Mouse (Mus musculus): ENCODE data around the gene Serpina3i. TPM values are rescaled to one million over a fixed set of nuclear protein-coding genes. Genes with fewer than 3 reads are reported as not detected.
"Not testable (repeated sequence)": the region's sequence is repeated elsewhere in the genome, so short reads cannot be mapped to it uniquely, and the experiment has no call there.

Serpina3i gene
- 0.59 TPM for polyA plus RNA-seq (2021)

GRCm38 (mm10) chr12:104262863-104263262 is at the start of gene Serpina3i:
Serpina3i (plus strand) TSS chr12:104263122.
- in situ Hi-C loops (cut with MboI; ENCODE audit: low pct_unique_long_range_greater_than_20kb), result no loop called here
- ChIA-PET POLR2A (no interaction called here), CTCF (no interaction called here)
- DNase-seq (ENCODE audit: low read depth, low spot score), result no peak
- no peaks in the 10 kb centered on the region for H3K27me3 ChIP-seq
- no peak for TF ChIP-seq CTCF (IDR thresholded peaks at IDR 0.05)
- no peak for ATAC-seq

- ATAC-seq (peak; percentile 51), DNase-seq (ENCODE audit: low read depth, low spot score) (peak; percentile 28)
- in situ Hi-C loops (cut with MboI; ENCODE audit: low pct_unique_long_range_greater_than_20kb), result no loop called here
- ChIA-PET POLR2A (no interaction called here), CTCF (no interaction called here)
- no peak for TF ChIP-seq CTCF (IDR thresholded peaks at IDR 0.05)
- H3K27me3 ChIP-seq, result no peaks in the 10 kb centered on the region
These were observed 49.1 kb upstream of the Serpina3i start for GRCm38 (mm10) chr12:104213689-104214444.

GRCm38 (mm10) chr12:104214445-104214753 is 48.5 kb upstream of the Serpina3i start, which contains the start of gene Serpina3f:
Serpina3f (plus strand) TSS chr12:104214544.
- POLR2A ChIA-PET, result no interaction called here
- DNase-seq (ENCODE audit: low read depth, low spot score) (no peak), ATAC-seq (no peak)
- no peak for TF ChIP-seq CTCF (IDR thresholded peaks at IDR 0.05)
- H3K27me3 ChIP-seq, result no peaks in the 10 kb centered on the region
- in situ Hi-C loops (cut with MboI; ENCODE audit: low pct_unique_long_range_greater_than_20kb), result no loop called here
- CTCF ChIA-PET, result no interaction called here

GRCm38 (mm10) chr12:104215249-104215648 is 47.7 kb upstream of the Serpina3i start:
- POLR2A ChIA-PET, result no interaction called here
- in situ Hi-C loops (cut with MboI; ENCODE audit: low pct_unique_long_range_greater_than_20kb), result no loop called here
- no peaks in the 10 kb centered on the region for H3K27me3 ChIP-seq
- DNase-seq (ENCODE audit: low read depth, low spot score) (no peak), ATAC-seq (no peak)
- TF ChIP-seq CTCF (IDR thresholded peaks at IDR 0.05), result no peak
- CTCF ChIA-PET, result no interaction called here

GRCm38 (mm10) chr12:104221616-104222015 is 41.3 kb upstream of the Serpina3i start:
- CTCF ChIA-PET, result no interaction called here
- H3K27me3 ChIP-seq, result no peaks in the 10 kb centered on the region
- POLR2A ChIA-PET, result no interaction called here

GRCm38 (mm10) chr12:104223690-104224089 is 39.2 kb upstream of the Serpina3i start:
- no peak for TF ChIP-seq CTCF (IDR thresholded peaks at IDR 0.05)
- in situ Hi-C loops (cut with MboI; ENCODE audit: low pct_unique_long_range_greater_than_20kb), result no loop called here
- ATAC-seq (no peak), DNase-seq (ENCODE audit: low read depth, low spot score) (no peak)
- ChIA-PET CTCF (no interaction called here), POLR2A (no interaction called here)
- no peaks in the 10 kb centered on the region for H3K27me3 ChIP-seq

More at GRCm38 (mm10) chr12:104221616-104222015, 41.3 kb upstream of the Serpina3i start:
- in situ Hi-C loops (cut with MboI; ENCODE audit: low pct_unique_long_range_greater_than_20kb), result no loop called here
- ATAC-seq, result no peak
- DNase-seq (ENCODE audit: low read depth, low spot score), result no peak
- no peak for TF ChIP-seq CTCF (IDR thresholded peaks at IDR 0.05)

- in situ Hi-C loops (cut with MboI; ENCODE audit: low pct_unique_long_range_greater_than_20kb), result no loop called here
- DNase-seq (ENCODE audit: low read depth, low spot score), result no peak
- ATAC-seq, result no peak
- CTCF ChIA-PET, result no interaction called here
- no peak for TF ChIP-seq CTCF (IDR thresholded peaks at IDR 0.05)
- POLR2A ChIA-PET, result no interaction called here
- no peaks in the 10 kb centered on the region for H3K27me3 ChIP-seq
These were observed 38.2 kb upstream of the Serpina3i start for GRCm38 (mm10) chr12:104224598-104225300.

- in situ Hi-C loops (cut with MboI; ENCODE audit: low pct_unique_long_range_greater_than_20kb), result no loop called here
- DNase-seq (ENCODE audit: low read depth, low spot score) (no peak), ATAC-seq (no peak)
- TF ChIP-seq CTCF (IDR thresholded peaks at IDR 0.05), result no peak
- CTCF ChIA-PET, result no interaction called here
- no peaks in the 10 kb centered on the region for H3K27me3 ChIP-seq
- POLR2A ChIA-PET, result no interaction called here
These were observed 32.2 kb upstream of the Serpina3i start for GRCm38 (mm10) chr12:104230762-104231161.

GRCm38 (mm10) chr12:104235915-104236314 is 27.0 kb upstream of the Serpina3i start, which contains the start of gene Serpina3g:
Serpina3g (plus strand) TSS chr12:104236245.
- H3K27me3 ChIP-seq, result no peaks in the 10 kb centered on the region
- ChIA-PET CTCF (no interaction called here), POLR2A (no interaction called here)
- no peak for TF ChIP-seq CTCF (IDR thresholded peaks at IDR 0.05)
- in situ Hi-C loops (cut with MboI; ENCODE audit: low pct_unique_long_range_greater_than_20kb), result no loop called here
- DNase-seq (ENCODE audit: low read depth, low spot score), result no peak
- ATAC-seq, result no peak

- POLR2A ChIA-PET; H3K27me3 ChIP-seq; ATAC-seq; CTCF ChIA-PET; DNase-seq (ENCODE audit: low read depth, low spot score); in situ Hi-C loops (cut with MboI; ENCODE audit: low pct_unique_long_range_greater_than_20kb): not testable (repeated sequence)
These were observed 24.9 kb upstream of the Serpina3i start for GRCm38 (mm10) chr12:104238048-104238447.

GRCm38 (mm10) chr12:104243307-104243706 is 19.6 kb upstream of the Serpina3i start:
- POLR2A ChIA-PET, result no interaction called here
- peak; percentile 25 for DNase-seq (ENCODE audit: low read depth, low spot score)
- no peaks in the 10 kb centered on the region for H3K27me3 ChIP-seq
- no peak for TF ChIP-seq CTCF (IDR thresholded peaks at IDR 0.05)
- CTCF ChIA-PET, result interaction anchor here (2.0 kb wide), 1 partner anchor 10 kb away, joined by 6 read pairs; no protein-coding TSS in a partner anchor
- in situ Hi-C loops (cut with MboI; ENCODE audit: low pct_unique_long_range_greater_than_20kb), result loop anchor here (10.0 kb wide), 1 partner anchor 171 kb away; no protein-coding TSS in a partner anchor
- peak; percentile 73 for ATAC-seq
